Mouse (Mus musculus) embryo, embryonic 11.5 days (tissue): Measurements from ENCODE around the gene Atf6b.
A peak's percentile ranks its signal among the peaks of the same experiment; 100 is the strongest.

ENCODE experiments used
- DNase-seq: peaks from one replicate; pipeline ENCODE4 v3.0.0-alpha.2; 2012; ENCODE audit warnings: low read depth, low spot score

Atf6b gene

GRCm38 (mm10) chr17:34648141-34648890 lies 1.4 kb downstream of the Atf6b start:
- no peak for DNase-seq

- DNase-seq = no peak
These were observed 2.3 kb downstream of the Atf6b start for GRCm38 (mm10) chr17:34649106-34649864.

GRCm38 (mm10) chr17:34650781-34651180 lies 3.8 kb downstream of the Atf6b start:
- DNase-seq = no peak

- DNase-seq = no peak
These were observed 4.7 kb downstream of the Atf6b start for GRCm38 (mm10) chr17:34651507-34652221.

- DNase-seq = no peak
These were observed 5.6 kb downstream of the Atf6b start for GRCm38 (mm10) chr17:34652546-34652945.

- no peak for DNase-seq
These were observed 6.0 kb downstream of the Atf6b start for GRCm38 (mm10) chr17:34652985-34653384.

GRCm38 (mm10) chr17:34653746-34654285 lies 6.9 kb downstream of the Atf6b start:
- peak; percentile 54 for DNase-seq

GRCm38 (mm10) chr17:34654392-34654791 lies 7.4 kb downstream of the Atf6b start:
- DNase-seq = no peak

- DNase-seq = no peak
These were observed 8.2 kb downstream of the Atf6b start for GRCm38 (mm10) chr17:34655160-34655559.

GRCm38 (mm10) chr17:34655581-34655991 lies 8.6 kb downstream of the Atf6b start:
- DNase-seq = no peak

- no peak for DNase-seq
These were observed 9.7 kb downstream of the Atf6b start for GRCm38 (mm10) chr17:34656666-34657065.

GRCm38 (mm10) chr17:34657271-34657670 lies 10.3 kb downstream of the Atf6b start:
- no peak for DNase-seq

GRCm38 (mm10) chr17:34658145-34658544 lies 11.2 kb downstream of the Atf6b start:
- DNase-seq = no peak

- no peak for DNase-seq
These were observed 11.6 kb downstream of the Atf6b start for GRCm38 (mm10) chr17:34658591-34658990.

- no peak for DNase-seq
These were observed 12.4 kb downstream of the Atf6b start for GRCm38 (mm10) chr17:34659181-34659896.

GRCm38 (mm10) chr17:34659897-34660214 lies 12.9 kb downstream of the Atf6b start:
- no peak for DNase-seq

- DNase-seq = no peak
These were observed 13.4 kb downstream of the Atf6b start for GRCm38 (mm10) chr17:34660259-34660820.

GRCm38 (mm10) chr17:34661121-34661591 lies 14.2 kb downstream of the Atf6b start:
- DNase-seq = no peak

GRCm38 (mm10) chr17:34662468-34662867 lies 15.5 kb downstream of the Atf6b start:
- DNase-seq = no peak

- no peak for DNase-seq
These were observed 16.0 kb downstream of the Atf6b start for GRCm38 (mm10) chr17:34662978-34663377.

- no peak for DNase-seq
These were observed 16.6 kb downstream of the Atf6b start for GRCm38 (mm10) chr17:34663558-34663957.
